Mouse (Mus musculus): ENCODE measurements around the gene Kdm1b. TPM values are rescaled to one million over a fixed set of nuclear protein-coding genes. Genes with fewer than 3 reads are reported as not detected.

Kdm1b gene
- polyA plus RNA-seq, 1 experiment: 21.0 TPM

DNA sequence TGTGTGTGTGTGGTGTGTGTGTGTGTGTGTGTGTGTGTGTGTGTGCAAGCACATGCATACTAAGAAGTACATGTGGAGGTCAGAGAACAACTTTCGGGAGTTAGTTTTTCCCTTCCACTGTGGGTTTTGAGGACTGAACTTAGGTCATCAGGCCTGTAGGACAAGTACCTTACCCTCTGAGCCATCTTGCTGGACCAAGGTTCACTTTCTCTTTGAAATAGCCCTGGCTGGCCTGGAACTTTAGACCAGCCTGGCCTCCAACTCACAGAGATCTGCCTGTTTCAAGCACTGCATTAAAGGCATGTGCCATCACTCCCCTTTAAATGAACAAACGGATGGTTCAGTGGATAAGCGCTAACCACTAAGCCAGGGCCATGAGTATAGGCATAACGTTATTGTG is 9.7 kb upstream of the Kdm1b start:
- TF ChIP-seq CTCF (IDR thresholded peaks at IDR 0.05; ENCODE audit: borderline replicate concordance, extremely low read depth, insufficient read depth, insufficient read length) (no peak), POLR2A (IDR thresholded peaks at IDR 0.05; ENCODE audit: borderline replicate concordance, extremely low read depth, insufficient read depth, insufficient read length, poor library complexity, severe bottlenecking) (no peak)

DNA sequence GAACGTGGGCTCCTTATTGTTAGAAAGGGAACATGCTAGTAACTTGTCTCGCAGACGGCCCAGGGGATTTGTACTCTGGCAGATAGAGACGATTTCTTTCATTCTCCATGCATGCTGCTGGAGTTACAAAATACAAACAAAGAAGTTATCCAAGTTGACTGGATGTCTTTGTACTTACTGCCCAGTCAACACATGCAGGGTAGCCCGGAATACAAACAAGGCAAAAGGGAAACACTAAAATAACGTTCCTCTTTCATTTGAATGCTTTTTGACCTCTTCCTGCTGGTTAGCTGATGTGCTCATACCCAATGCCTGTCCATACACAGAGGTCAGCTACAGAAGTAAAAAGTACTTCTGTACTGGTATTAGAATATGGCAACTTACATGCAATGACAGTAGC is 5.4 kb upstream of the Kdm1b start:
- no peak for DNase-seq (ENCODE audit: low read depth)
- TF ChIP-seq CTCF (IDR thresholded peaks at IDR 0.05; ENCODE audit: borderline replicate concordance, extremely low read depth, insufficient read depth, insufficient read length) (no peak), POLR2A (IDR thresholded peaks at IDR 0.05; ENCODE audit: borderline replicate concordance, extremely low read depth, insufficient read depth, insufficient read length, poor library complexity, severe bottlenecking) (no peak)

More for the DNA sequence above, 9.7 kb upstream of the Kdm1b start:
- no peak for DNase-seq (ENCODE audit: low read depth)

DNA sequence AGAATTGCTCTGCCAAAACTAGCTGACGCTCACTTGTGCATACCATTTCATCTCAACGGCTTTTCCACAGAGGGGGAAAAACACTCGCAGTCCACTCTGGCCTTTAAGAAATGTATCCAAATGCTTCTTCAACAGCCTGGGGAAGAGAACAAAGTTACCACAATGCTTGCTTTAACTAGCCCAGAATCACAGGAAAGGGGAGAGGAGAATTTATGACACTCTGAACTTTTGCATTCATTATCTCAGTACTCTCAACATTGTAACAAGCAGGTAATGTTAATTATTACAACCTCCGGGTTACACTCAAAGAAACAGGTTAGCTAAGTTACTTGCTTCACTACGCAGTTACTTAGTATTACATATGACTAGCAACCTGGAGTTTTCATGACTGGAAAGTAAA is 3.2 kb upstream of the Kdm1b start:
- TF ChIP-seq POLR2A (IDR thresholded peaks at IDR 0.05; ENCODE audit: borderline replicate concordance, extremely low read depth, insufficient read depth, insufficient read length, poor library complexity, severe bottlenecking): no peak
- no peak for TF ChIP-seq CTCF (IDR thresholded peaks at IDR 0.05; ENCODE audit: borderline replicate concordance, extremely low read depth, insufficient read depth, insufficient read length)
- DNase-seq (ENCODE audit: low read depth): no peak

DNA sequence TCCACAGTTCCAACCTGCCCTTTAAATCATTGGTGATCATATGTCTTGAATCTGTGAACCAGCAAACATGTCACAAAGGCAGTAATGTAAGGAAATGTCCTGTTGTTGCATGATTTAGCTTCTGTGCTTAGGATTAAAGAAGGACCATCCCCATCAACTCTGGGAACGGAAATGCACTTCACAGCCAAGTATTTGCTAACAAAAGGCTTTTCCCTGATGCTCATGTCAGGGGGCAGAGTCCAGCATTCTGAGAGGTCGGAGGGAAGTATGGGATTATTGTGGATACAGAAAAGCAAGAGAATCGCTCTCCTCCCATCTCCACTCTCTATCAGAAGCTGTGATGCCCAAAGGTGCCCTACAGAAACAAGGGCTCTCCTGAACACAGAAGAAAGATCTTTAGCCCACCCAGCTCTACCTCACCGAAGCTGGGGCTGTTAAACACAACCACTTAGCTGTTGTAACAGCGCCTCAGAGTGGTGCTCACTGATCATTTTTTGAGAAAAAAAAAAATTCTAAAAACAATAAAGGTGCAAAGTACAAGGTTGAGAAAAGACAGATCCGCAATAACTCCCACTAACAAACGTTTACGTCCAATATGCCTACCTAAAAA is 1.2 kb upstream of the Kdm1b start:
- TF ChIP-seq CTCF (IDR thresholded peaks at IDR 0.05; ENCODE audit: borderline replicate concordance, extremely low read depth, insufficient read depth, insufficient read length) (no peak; the same call in 1 of the 2 replicates), POLR2A (IDR thresholded peaks at IDR 0.05; ENCODE audit: borderline replicate concordance, extremely low read depth, insufficient read depth, insufficient read length, poor library complexity, severe bottlenecking) (no peak)
- peak; percentile 58 for DNase-seq (ENCODE audit: low read depth)

DNA sequence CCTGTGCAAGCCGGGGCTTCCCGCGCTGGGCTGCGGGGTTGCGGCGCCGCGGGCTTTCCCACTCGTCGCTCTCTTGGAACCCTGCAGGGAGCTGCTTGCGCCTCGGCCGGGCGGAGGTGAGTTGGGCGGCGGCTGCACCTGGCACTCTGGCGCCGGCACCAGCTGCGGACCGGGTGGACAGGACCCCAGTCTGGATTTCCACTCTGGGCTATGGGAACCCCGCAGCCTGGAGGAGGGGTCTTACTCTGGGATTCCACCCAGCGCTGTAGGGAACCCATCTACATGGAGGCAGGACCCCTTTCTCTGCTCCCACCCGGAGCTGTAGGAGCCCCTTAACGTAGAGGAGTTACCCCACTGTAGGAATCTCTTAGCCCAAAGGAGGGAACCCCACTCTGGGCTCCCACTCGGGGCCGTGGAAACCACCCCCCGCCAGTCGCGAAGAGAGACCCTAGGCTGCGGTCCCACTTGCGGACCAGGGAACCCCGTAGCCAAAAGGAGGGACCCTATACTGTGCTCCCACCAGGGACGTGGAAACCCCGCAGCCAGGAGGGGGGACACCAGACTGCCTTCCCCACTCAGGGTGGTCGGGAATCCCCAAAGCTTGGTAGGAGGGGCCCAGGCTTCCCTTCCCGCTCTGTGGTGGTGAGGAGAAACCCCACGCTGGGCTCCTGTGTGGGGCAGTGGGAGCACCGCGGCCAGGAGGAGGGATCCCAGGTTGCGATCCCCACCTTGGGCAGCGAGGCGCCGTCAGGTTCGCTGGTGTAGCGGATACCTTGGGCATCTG is 726 bp downstream of the Kdm1b start:
- no peak for TF ChIP-seq POLR2A (IDR thresholded peaks at IDR 0.05; ENCODE audit: borderline replicate concordance, extremely low read depth, insufficient read depth, insufficient read length, poor library complexity, severe bottlenecking)
- peak; percentile 26 for DNase-seq (ENCODE audit: low read depth)

DNA sequence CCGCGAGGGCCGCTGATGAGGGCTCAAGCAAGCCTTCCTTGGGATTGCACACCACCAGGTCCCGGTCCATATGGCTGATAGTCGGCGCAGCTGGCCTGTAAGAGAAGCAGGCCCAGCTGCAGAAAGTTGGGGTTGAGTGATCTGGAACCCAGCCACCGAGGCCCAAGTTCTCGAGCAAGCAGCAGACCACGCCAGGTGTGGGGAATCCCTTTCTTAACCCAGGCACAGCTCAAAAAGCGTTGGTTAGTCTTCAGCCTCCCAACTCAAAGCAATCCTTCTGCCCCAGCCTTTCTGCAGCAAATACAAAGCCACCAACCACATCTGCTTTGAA is 1.3 kb downstream of the Kdm1b start, which contains the start of gene Tpmt:
Gene Tpmt (minus strand): TSS at position 121 of the 331 bp plus-strand sequence.
- DNase-seq (ENCODE audit: low read depth): no peak
- TF ChIP-seq POLR2A (IDR thresholded peaks at IDR 0.05; ENCODE audit: borderline replicate concordance, extremely low read depth, insufficient read depth, insufficient read length, poor library complexity, severe bottlenecking) (no peak), CTCF (IDR thresholded peaks at IDR 0.05; ENCODE audit: borderline replicate concordance, extremely low read depth, insufficient read depth, insufficient read length) (no peak)

DNA sequence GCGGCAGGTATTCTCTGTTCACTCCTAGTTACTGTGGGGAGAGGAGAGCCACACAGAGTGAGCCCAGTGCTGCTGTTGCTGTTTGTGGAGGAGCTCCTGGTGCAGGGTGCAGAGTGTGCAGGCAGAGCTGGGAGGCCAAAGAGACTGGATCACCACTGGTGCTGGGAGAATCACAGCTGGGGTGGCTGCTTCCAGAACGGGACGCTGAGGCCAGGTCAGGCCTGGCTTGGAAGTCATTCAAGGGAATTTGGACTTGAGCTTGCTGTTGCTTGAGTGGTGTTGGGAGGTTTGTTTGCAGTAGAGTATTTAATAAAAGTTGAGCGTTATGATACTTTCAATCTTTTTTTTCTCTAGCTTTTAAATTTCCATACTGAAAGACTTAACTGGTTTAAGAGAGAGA is 4.7 kb downstream of the Kdm1b start:
- DNase-seq (ENCODE audit: low read depth): no peak
- no peak for TF ChIP-seq CTCF (IDR thresholded peaks at IDR 0.05; ENCODE audit: borderline replicate concordance, extremely low read depth, insufficient read depth, insufficient read length)
- TF ChIP-seq POLR2A (IDR thresholded peaks at IDR 0.05; ENCODE audit: borderline replicate concordance, extremely low read depth, insufficient read depth, insufficient read length, poor library complexity, severe bottlenecking): no peak

DNA sequence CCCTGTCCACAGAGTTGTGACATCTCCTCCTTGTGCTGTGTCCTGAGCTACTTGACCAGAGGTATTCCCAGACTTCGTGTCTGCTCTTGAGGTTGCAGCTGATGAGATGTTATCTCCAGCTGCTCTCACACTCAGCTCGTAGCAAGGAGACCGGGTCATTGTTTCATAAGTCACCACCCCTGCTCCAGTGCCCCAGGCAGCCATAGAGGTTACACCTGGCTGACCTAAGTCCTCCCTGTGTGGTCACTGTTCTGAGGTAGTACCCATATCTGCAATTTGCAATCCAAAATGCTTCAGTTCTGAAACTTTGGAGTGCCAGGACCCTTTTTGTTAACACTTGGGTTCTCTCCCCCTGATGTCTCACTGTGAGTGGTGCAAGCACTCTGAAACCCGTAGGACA is 6.7 kb downstream of the Kdm1b start:
- no peak for TF ChIP-seq CTCF (IDR thresholded peaks at IDR 0.05; ENCODE audit: borderline replicate concordance, extremely low read depth, insufficient read depth, insufficient read length)
- no peak for TF ChIP-seq POLR2A (IDR thresholded peaks at IDR 0.05; ENCODE audit: borderline replicate concordance, extremely low read depth, insufficient read depth, insufficient read length, poor library complexity, severe bottlenecking)

DNA sequence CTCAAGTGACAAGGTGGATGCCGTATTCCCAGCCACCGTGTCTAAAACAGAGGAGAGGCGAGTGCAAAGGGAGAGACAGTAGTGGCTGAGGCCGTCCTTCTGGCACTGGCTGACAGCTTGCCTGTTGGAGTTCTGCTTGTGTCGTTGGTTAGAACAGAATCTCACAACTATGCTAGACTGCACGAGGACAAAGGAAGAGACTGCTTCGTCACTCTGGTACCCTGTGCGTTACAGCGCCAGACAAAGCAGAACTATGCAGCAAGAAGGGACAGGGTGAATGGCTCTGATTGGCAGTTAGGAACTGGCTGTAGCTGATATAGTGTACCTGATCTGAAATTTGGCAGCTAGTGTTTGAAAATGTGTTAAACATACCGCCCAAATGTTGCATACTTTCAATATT is 10.7 kb downstream of the Kdm1b start:
- TF ChIP-seq CTCF (IDR thresholded peaks at IDR 0.05; ENCODE audit: borderline replicate concordance, extremely low read depth, insufficient read depth, insufficient read length) (no peak), POLR2A (IDR thresholded peaks at IDR 0.05; ENCODE audit: borderline replicate concordance, extremely low read depth, insufficient read depth, insufficient read length, poor library complexity, severe bottlenecking) (no peak)
- peak; percentile 83 for DNase-seq (ENCODE audit: low read depth)

More for the DNA sequence above, 6.7 kb downstream of the Kdm1b start:
- no peak for DNase-seq (ENCODE audit: low read depth)

DNA sequence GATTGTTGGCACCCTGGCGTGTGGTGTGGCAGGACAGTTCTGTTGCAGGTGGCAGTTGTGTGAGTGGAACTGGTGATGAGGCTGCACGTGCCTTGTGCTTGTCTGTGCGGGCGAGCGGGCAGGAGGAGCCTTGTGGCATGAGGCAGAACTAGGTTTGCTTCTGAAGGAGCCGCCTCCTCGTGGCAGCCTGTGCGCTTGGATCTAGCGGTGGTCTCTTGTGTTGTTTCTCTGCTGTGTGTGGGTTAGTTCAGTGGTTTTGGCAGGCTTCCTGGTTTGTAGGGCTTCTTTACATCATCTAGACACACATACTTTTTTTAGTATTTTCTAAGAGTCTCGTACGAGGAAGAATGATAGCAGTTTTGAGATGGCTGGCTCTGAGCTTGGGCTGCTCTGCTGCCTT is 12.8 kb downstream of the Kdm1b start:
- peak; percentile 28 for DNase-seq (ENCODE audit: low read depth)

DNA sequence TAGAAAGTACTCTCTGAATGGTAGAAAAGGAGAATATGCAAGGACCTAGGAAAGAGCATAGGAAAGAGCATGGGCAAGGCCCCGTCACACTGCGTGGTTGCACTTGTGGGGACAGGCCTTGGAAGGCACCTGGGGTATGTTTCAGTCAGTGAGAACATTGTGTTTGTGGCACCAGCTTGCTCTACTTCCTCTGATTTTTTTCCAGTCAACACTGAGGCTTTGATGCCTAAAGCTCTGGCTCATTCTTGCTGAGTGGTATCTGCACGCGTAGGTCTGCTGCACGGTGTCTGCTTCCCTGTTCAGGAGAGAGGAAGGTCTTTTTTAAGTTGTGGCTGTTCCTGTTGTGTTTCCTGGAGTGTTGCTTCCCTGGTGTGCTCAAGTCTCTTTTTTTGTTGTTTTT is 13.5 kb downstream of the Kdm1b start:
- DNase-seq (ENCODE audit: low read depth): no peak
- no peak for TF ChIP-seq CTCF (IDR thresholded peaks at IDR 0.05; ENCODE audit: borderline replicate concordance, extremely low read depth, insufficient read depth, insufficient read length)
- no peak for TF ChIP-seq POLR2A (IDR thresholded peaks at IDR 0.05; ENCODE audit: borderline replicate concordance, extremely low read depth, insufficient read depth, insufficient read length, poor library complexity, severe bottlenecking)

More for the DNA sequence above, 12.8 kb downstream of the Kdm1b start:
- no peak for TF ChIP-seq CTCF (IDR thresholded peaks at IDR 0.05; ENCODE audit: borderline replicate concordance, extremely low read depth, insufficient read depth, insufficient read length)
- TF ChIP-seq POLR2A (IDR thresholded peaks at IDR 0.05; ENCODE audit: borderline replicate concordance, extremely low read depth, insufficient read depth, insufficient read length, poor library complexity, severe bottlenecking): no peak

DNA sequence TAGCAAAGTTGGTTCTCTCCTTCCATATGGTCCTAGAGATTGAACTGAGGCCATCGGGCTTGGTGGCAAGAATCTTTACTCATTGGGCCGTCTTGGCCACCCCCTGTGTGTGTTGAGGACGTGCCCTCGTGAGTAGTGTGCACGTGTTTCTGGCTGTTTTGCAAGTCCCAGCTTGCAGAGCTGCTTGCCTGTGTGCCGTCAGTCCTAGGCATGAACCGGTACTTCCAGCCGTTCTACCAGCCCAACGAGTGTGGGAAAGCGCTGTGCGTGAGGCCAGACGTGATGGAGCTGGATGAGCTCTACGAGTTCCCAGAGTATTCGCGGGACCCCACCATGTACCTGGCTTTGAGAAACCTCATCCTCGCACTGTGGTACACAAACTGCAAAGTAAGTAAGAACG is 19.5 kb downstream of the Kdm1b start:
- TF ChIP-seq CTCF (IDR thresholded peaks at IDR 0.05; ENCODE audit: borderline replicate concordance, extremely low read depth, insufficient read depth, insufficient read length): no peak
- no peak for DNase-seq (ENCODE audit: low read depth)
